Mouse (Mus musculus): Measurements from ENCODE around the gene S100pbp. TPM values are rescaled to one million over a fixed set of nuclear protein-coding genes. Genes with fewer than 3 reads are reported as not detected.

The S100pbp gene
- polyA plus RNA-seq, 1 experiment from 2014 or later = 3.7 TPM

DNA sequence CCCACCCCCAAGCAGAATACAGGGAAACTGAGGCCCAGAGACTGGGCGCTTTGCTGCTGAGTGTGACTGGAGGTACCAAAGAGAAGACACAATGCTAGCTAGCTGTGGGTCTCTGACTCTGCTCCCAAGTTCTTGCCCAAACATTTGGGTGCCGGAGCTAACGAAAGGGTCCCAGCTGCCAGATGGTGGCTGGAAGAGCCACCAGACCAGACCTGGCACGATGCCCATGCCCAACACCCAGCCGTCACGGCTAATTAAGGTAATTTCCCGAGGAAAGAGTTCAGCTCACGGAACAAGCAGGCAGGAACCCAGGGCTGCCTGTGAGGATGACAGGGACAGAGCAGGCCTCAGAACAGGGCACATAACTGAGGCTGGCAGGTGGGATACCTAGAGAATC, 38.5 kb upstream of the S100pbp start:
- Histone ChIP-seq H3K4me1 (replicated peaks; ENCODE audit: control insufficient read depth, insufficient read depth) (peaks cover 18% of the 10 kb centered on the region), H3K4me3 (ENCODE audit: low read depth, low read length) (no peak overlapping the region), H3K9me3 (ENCODE audit: control insufficient read depth, low read length) (no peaks in the 10 kb centered on the region), H3K27me3 (ENCODE audit: control insufficient read depth, insufficient read depth, low read length) (no peaks in the 10 kb centered on the region), H3K9ac (ENCODE audit: low read length) (no peak overlapping the region; the same call in 1 of the 2 replicates), H3K27ac (replicated peaks) (no peak overlapping the region), H3K4me2 (replicated peaks; ENCODE audit: low read depth) (peak overlapping the region; percentile 27), H3K36me3 (ENCODE audit: control insufficient read depth, insufficient read depth, low read length) (peaks cover 11% of the 10 kb centered on the region)
- no peak for DNase-seq (ENCODE audit: low spot score)
- ATAC-seq (ENCODE audit: low FRiP score, low TSS enrichment) = no peak
- no peak for TF ChIP-seq EP300 (optimal IDR thresholded peaks at IDR 0.05)
- no peak for TF ChIP-seq CTCF (IDR thresholded peaks at IDR 0.05; ENCODE audit: low read depth)
- 32% methylated on average over 8 of the region's 8 CpGs for WGBS

DNA sequence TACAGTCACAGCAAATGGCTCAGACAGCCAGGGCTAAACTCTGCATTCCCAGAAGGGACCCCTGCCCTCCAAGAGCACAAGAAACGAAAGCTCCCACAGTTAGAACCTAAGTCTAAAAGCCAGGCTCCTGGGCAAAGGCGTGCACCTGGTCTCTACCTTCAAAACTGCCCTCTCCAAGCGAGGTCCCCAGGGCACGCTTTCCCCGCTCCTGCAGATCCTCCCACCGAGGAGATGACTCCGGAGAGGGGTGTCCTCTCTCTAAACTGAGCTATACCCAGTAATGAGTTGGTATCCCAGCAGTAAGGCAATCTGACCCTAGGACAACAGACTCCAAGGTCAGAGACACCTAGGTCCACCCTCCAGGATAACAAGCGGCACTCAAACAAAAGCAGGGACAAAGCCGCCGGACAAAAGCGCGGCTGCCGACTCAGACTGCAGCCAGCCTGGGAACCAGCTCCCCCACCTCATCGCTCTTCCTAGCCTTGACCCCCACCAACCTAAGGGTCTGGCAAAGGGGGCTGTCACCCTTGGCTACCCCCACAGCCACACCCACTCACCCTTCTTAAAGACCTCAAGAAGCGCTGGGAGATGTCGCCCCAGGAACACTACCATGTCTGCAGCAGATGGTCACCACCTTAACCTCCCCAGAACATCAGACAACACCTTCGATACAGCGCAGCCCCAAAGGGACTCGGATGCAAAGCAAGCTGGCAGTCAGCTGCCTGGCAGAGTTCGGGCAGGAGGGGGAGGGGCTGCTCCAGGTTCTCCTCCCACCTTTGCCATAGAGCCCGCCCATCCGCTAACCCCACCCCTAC, 37.9 kb upstream of the S100pbp start:
- 23% methylated on average over 22 of the region's 22 CpGs for WGBS
- H3K9ac ChIP-seq (ENCODE audit: low read length) = peak overlapping the region; percentile 38; the same call in 1 of the 2 replicates
- peak overlapping the region; percentile 43 for H3K4me2 ChIP-seq (replicated peaks; ENCODE audit: low read depth)
- no peak for DNase-seq (ENCODE audit: low spot score)
- no peaks in the 10 kb centered on the region for H3K9me3 ChIP-seq (ENCODE audit: control insufficient read depth, low read length)
- no peak for ATAC-seq (ENCODE audit: low FRiP score, low TSS enrichment)
- TF ChIP-seq EP300 (optimal IDR thresholded peaks at IDR 0.05) (no peak), CTCF (IDR thresholded peaks at IDR 0.05; ENCODE audit: low read depth) (no peak)
- peak overlapping the region; percentile 63 for H3K27ac ChIP-seq (replicated peaks)
- no peaks in the 10 kb centered on the region for H3K27me3 ChIP-seq (ENCODE audit: control insufficient read depth, insufficient read depth, low read length)
- H3K4me1 ChIP-seq (replicated peaks; ENCODE audit: control insufficient read depth, insufficient read depth) = peaks cover 18% of the 10 kb centered on the region
- peak overlapping the region; percentile 12; the same call in 1 of the 2 replicates for H3K4me3 ChIP-seq (ENCODE audit: low read depth, low read length)
- H3K36me3 ChIP-seq (ENCODE audit: control insufficient read depth, insufficient read depth, low read length) = peaks cover 16% of the 10 kb centered on the region

DNA sequence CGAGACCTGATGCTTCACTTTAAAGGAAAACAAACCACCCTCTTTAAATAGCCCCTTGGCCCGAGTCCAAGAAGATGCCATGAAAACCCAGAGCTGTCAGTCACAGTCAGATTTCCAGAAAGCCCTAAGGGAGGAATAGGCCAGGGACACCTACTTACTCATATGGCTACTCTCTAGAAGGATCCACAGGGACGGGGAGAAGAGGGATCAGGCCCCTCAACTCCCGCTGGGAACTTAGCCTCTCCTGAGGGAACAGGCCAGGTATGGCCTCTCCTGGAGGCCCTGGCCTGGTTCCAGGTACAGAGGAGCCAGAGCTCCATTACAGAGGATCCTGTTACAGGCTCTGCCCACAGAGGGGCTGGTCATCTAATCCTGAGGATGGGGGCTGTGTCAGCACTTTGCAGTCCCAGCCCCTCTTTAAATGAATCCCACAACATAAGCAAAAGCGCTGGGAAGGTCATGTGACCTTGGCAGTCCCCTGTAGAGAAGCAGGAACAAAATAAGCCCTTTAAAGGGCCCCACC, 37.0 kb upstream of the S100pbp start:
- DNase-seq (ENCODE audit: low spot score) = peak; percentile 62
- H3K27ac ChIP-seq (replicated peaks) = no peak overlapping the region; the same call in 1 of the 2 replicates
- 0 out of 2 replicates have a peak overlapping the region, but pooled peaks have one; percentile 12 for H3K4me3 ChIP-seq (ENCODE audit: low read depth, low read length)
- H3K27me3 ChIP-seq (ENCODE audit: control insufficient read depth, insufficient read depth, low read length) = no peaks in the 10 kb centered on the region
- TF ChIP-seq EP300 (optimal IDR thresholded peaks at IDR 0.05) = no peak
- no peak for TF ChIP-seq CTCF (IDR thresholded peaks at IDR 0.05; ENCODE audit: low read depth)
- no peak overlapping the region for H3K9ac ChIP-seq (ENCODE audit: low read length)
- 0 out of 2 replicates have a peak, but pooled peaks have one; percentile 12 for ATAC-seq (ENCODE audit: low FRiP score, low TSS enrichment)
- H3K36me3 ChIP-seq (ENCODE audit: control insufficient read depth, insufficient read depth, low read length) = peaks cover 16% of the 10 kb centered on the region
- no peaks in the 10 kb centered on the region for H3K9me3 ChIP-seq (ENCODE audit: control insufficient read depth, low read length)
- WGBS = 33% methylated on average over 5 of the region's 5 CpGs
- H3K4me2 ChIP-seq (replicated peaks; ENCODE audit: low read depth) = peak overlapping the region; percentile 43
- H3K4me1 ChIP-seq (replicated peaks; ENCODE audit: control insufficient read depth, insufficient read depth) = peaks cover 10% of the 10 kb centered on the region

DNA sequence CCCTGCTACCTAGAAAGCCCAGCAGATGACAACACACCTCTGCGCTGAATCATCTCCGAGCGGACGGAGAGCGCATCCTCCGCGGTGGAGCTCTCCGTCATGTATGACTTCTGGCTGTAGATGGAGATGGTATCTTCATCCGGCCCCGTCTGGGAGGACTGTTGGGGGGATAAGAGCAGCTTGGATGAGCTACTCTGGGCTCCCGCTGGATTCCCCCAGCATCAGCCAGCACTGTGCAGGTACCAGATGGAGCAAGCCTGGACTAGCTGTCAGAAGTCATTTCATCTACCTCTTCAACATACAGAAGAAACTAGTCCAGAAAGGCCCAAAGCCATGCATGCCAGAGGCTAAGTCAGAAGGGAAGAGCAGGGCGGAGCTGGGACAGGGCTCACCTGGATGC, 35.8 kb upstream of the S100pbp start:
- H3K9ac ChIP-seq (ENCODE audit: low read length) = no peak overlapping the region
- DNase-seq (ENCODE audit: low spot score) (peak; percentile 12), ATAC-seq (ENCODE audit: low FRiP score, low TSS enrichment) (no peak)
- H3K9me3 ChIP-seq (ENCODE audit: control insufficient read depth, low read length) = no peaks in the 10 kb centered on the region
- H3K36me3 ChIP-seq (ENCODE audit: control insufficient read depth, insufficient read depth, low read length) = peaks cover 23% of the 10 kb centered on the region
- H3K4me2 ChIP-seq (replicated peaks; ENCODE audit: low read depth) = no peak overlapping the region
- TF ChIP-seq CTCF (IDR thresholded peaks at IDR 0.05; ENCODE audit: low read depth) (no peak), EP300 (optimal IDR thresholded peaks at IDR 0.05) (no peak)
- 93% methylated on average over 12 of the region's 12 CpGs for WGBS
- H3K27me3 ChIP-seq (ENCODE audit: control insufficient read depth, insufficient read depth, low read length) = no peaks in the 10 kb centered on the region
- H3K4me1 ChIP-seq (replicated peaks; ENCODE audit: control insufficient read depth, insufficient read depth) = peaks cover 6% of the 10 kb centered on the region
- H3K27ac ChIP-seq (replicated peaks) = no peak overlapping the region
- H3K4me3 ChIP-seq (ENCODE audit: low read depth, low read length) = no peak overlapping the region

DNA sequence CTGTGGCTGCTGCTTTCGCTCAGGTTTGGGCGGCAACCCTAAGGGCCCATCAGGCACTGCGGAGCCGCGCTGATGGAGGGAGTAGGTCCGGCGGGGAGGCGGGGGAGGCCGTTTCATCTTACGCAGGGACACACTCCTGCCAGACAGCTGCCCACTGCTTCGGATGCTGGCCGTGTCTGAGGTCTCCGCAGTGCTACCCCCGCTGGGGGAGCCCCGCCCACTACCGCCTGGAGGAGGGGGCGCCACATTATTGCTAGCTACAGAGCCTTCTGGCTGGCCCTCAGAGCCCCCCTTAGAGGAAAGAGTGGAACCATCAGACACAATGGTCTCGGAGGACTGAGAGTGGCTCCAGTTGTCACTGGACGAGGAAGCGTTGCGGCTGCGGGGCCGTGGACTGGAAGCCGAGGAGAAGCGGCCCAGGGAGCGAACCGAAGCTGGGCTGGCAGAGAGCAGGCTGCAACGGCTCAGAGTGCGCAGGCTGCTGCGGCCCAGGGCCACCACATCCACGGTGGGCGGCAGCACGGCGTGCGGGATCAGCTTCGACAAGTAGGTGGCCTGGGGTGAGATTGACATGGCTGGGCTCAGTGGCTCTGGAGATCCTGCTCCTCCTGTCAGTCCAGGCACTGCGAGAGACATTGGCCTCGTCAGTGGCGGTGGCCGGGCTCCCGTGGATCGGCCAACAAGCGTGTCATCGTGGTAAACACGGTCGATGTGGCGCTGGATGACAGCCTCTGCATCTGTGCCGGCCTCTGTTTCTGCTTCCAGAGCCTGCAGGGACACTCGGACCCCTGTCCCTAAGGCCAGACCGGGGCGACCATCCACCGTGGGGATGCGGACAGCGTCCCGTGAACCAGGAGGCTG, 34.1 kb upstream of the S100pbp start:
- Histone ChIP-seq H3K27ac (replicated peaks) (no peak overlapping the region), H3K4me2 (replicated peaks; ENCODE audit: low read depth) (peak overlapping the region; percentile 27; the same call in 1 of the 2 replicates), H3K9me3 (ENCODE audit: control insufficient read depth, low read length) (no peaks in the 10 kb centered on the region), H3K36me3 (ENCODE audit: control insufficient read depth, insufficient read depth, low read length) (peaks cover 32% of the 10 kb centered on the region), H3K9ac (ENCODE audit: low read length) (peak overlapping the region; percentile 23; the same call in 1 of the 2 replicates), H3K27me3 (ENCODE audit: control insufficient read depth, insufficient read depth, low read length) (no peaks in the 10 kb centered on the region), H3K4me3 (ENCODE audit: low read depth, low read length) (peak overlapping the region; percentile 4; the same call in 1 of the 2 replicates), H3K4me1 (replicated peaks; ENCODE audit: control insufficient read depth, insufficient read depth) (peaks cover 6% of the 10 kb centered on the region)
- no peak for TF ChIP-seq EP300 (optimal IDR thresholded peaks at IDR 0.05)
- no peak for TF ChIP-seq CTCF (IDR thresholded peaks at IDR 0.05; ENCODE audit: low read depth)
- DNase-seq (ENCODE audit: low spot score) (no peak), ATAC-seq (ENCODE audit: low FRiP score, low TSS enrichment) (no peak)
- WGBS = 66% methylated on average over 55 of the region's 55 CpGs
